Mouse (Mus musculus) adrenal gland, postnatal 14 days (tissue): ENCODE measurements at regions not wholly inside any gene's neighbourhood (a gene's known extent, or its start where the extent isn't known, plus 50 kb on each side); places are given as distances from the start of the nearest gene placed in this dataset.
"Not testable (repeated sequence)": the region's sequence is repeated elsewhere in the genome, so short reads cannot be mapped to it uniquely, and the experiment has no call there.

ENCODE experiments used
- DNase-seq: peaks from one replicate; pipeline ENCODE4 v3.0.0; 2021; ENCODE audit warnings: mixed read lengths

- not testable (repeated sequence) for DNase-seq
Measured at GRCm38 (mm10) chr12:117327086-117327485, 189.2 kb upstream of the Rapgef5 start.

- no peak for DNase-seq
Measured at GRCm38 (mm10) chr12:117330418-117330817, 185.9 kb upstream of the Rapgef5 start.

GRCm38 (mm10) chr12:117336856-117337255 lies 179.4 kb upstream of the Rapgef5 start:
- DNase-seq = no peak

GRCm38 (mm10) chr12:117342321-117342720 lies 174.0 kb upstream of the Rapgef5 start:
- DNase-seq = no peak

GRCm38 (mm10) chr12:117343121-117343520 lies 173.2 kb upstream of the Rapgef5 start:
- DNase-seq = no peak

GRCm38 (mm10) chr12:117343605-117344004 lies 172.7 kb upstream of the Rapgef5 start:
- DNase-seq = not testable (repeated sequence)

- DNase-seq = no peak
Measured at GRCm38 (mm10) chr12:117344266-117345087, 171.8 kb upstream of the Rapgef5 start.

- DNase-seq = no peak
Measured at GRCm38 (mm10) chr12:117345088-117345977, 170.9 kb upstream of the Rapgef5 start.

GRCm38 (mm10) chr12:117346091-117346490 lies 170.2 kb upstream of the Rapgef5 start:
- DNase-seq = no peak

- DNase-seq = no peak
Measured at GRCm38 (mm10) chr12:117347135-117347534, 169.1 kb upstream of the Rapgef5 start.

GRCm38 (mm10) chr12:117348516-117348915 lies 167.8 kb upstream of the Rapgef5 start:
- DNase-seq = no peak

- DNase-seq = no peak
Measured at GRCm38 (mm10) chr12:117351900-117352299, 164.4 kb upstream of the Rapgef5 start.

- no peak for DNase-seq
Measured at GRCm38 (mm10) chr12:117352511-117352910, 163.8 kb upstream of the Rapgef5 start.

GRCm38 (mm10) chr12:117352938-117353337 lies 163.3 kb upstream of the Rapgef5 start:
- DNase-seq = peak; percentile 35

GRCm38 (mm10) chr12:117357811-117358210 lies 158.5 kb upstream of the Rapgef5 start:
- DNase-seq = no peak

- DNase-seq = no peak
Measured at GRCm38 (mm10) chr12:117358891-117359290, 157.4 kb upstream of the Rapgef5 start.

GRCm38 (mm10) chr12:117360215-117360614 lies 156.1 kb upstream of the Rapgef5 start:
- DNase-seq = no peak

GRCm38 (mm10) chr12:117361826-117362225 lies 154.5 kb upstream of the Rapgef5 start:
- peak; percentile 43 for DNase-seq

GRCm38 (mm10) chr12:117363457-117363856 lies 152.8 kb upstream of the Rapgef5 start:
- DNase-seq = not testable (repeated sequence)

GRCm38 (mm10) chr12:117365181-117365580 lies 151.1 kb upstream of the Rapgef5 start:
- DNase-seq = no peak

GRCm38 (mm10) chr12:117365876-117366275 lies 150.4 kb upstream of the Rapgef5 start:
- no peak for DNase-seq

- no peak for DNase-seq
Measured at GRCm38 (mm10) chr12:117378297-117378887, 137.9 kb upstream of the Rapgef5 start.
